Mouse (Mus musculus): ENCODE data around the gene Fpgt. TPM values are rescaled to one million over a fixed set of nuclear protein-coding genes. Genes with fewer than 3 reads are reported as not detected.

Fpgt gene
- total and polyA plus RNA-seq, 3 experiments = 9.4 to 13.9 (median 13.3) TPM

DNA sequence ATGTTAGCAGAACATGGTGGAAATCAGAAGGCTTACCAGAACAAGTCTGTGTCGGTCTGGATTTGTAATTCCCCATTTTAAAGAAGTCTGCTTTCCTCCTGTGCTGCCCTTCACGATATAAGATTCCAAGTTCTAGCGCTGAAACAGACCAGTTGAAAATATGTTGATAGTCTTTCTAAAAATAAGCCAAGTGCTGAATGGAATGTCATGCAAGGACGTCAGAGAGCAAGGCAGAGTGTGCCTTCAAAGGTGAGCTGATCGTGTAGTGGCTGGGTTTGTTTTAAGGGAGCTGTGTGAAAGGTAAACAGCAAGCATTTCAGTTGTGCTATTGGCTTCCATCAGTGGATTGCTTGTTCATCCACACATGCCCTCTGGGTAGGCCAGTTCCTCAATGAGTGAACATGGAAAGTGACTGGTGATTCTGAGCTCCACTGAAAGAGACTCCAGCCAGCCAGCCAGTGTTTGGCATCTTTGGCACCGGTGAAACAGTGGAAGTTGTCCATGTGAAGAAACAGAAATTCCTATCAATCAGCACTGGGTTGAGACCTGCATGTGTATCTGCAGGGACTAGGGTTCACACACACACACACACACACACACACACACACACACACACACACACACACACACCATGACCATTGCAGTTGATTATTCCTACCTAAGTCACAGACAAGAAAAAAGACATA lies 37.8 kb downstream of the Fpgt start, which contains the start of gene Tnni3k:
TSS of gene Tnni3k (minus strand) at position 177 of the 686 bp plus-strand sequence.
- Histone ChIP-seq H3K36me3 (ENCODE audit: control insufficient read depth, insufficient read depth, low read length) (no peaks in the 10 kb centered on the region), H3K4me3 (peak within 1 kb of the TSS; percentile 44), H3K4me1 (ENCODE audit: control insufficient read depth, insufficient read depth, low read length) (no peaks in the 10 kb centered on the region), H3K79me2 (replicated peaks; ENCODE audit: control insufficient read depth, insufficient read depth, low read length) (no peaks in the 10 kb centered on the region), H3K27ac (peak within 1 kb of the TSS; percentile 86), H3K27me3 (ENCODE audit: control insufficient read depth, insufficient read depth, low read length) (no peaks in the 10 kb centered on the region), H3K9ac (ENCODE audit: low read depth, low read length) (peak within 1 kb of the TSS; percentile 64)
- no peak for TF ChIP-seq CTCF (IDR thresholded peaks at IDR 0.05)
- TF ChIP-seq POLR2A (IDR thresholded peaks at IDR 0.05; ENCODE audit: insufficient read depth, low read depth, low read length) = peak; percentile 68; the same call in 1 of the 2 replicates
- TF ChIP-seq EP300 (IDR thresholded peaks at IDR 0.05; ENCODE audit: insufficient read depth, low read depth, low read length) = 0 out of 2 replicates have a peak, but pooled peaks have one; percentile 17
- intact Hi-C loops (cut with DNase I) = no loop called here
- peak in 1 of 2 experiments; percentile 38 for DNase-seq
- 40% methylated on average over 6 of the region's 6 CpGs for WGBS

DNA sequence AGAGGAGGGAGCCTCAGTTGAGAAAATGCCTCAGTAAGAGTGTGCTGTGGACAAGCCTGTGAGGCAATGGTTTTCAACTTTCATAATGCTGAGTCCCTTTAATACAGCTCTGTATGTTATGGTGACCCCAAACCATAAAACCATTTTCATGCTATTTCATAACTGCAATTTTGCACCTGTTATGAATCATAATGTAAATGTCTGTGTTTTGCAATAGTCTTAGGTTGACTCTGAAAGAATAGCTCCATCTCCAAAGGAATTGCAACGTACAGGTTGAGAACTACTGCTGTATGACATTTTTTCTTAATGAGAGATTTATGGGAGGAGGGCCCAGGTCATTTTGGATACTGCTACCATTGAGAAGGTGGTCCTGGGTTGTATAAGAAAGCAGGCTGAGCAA lies 40.0 kb downstream of the Fpgt start:
- Histone ChIP-seq H3K79me2 (replicated peaks; ENCODE audit: control insufficient read depth, insufficient read depth, low read length) (no peaks in the 10 kb centered on the region), H3K9ac (ENCODE audit: low read depth, low read length) (0 out of 2 replicates have a peak overlapping the region, but pooled peaks have one; percentile 20), H3K4me3 (no peak overlapping the region; the same call in 1 of the 2 replicates), H3K36me3 (ENCODE audit: control insufficient read depth, insufficient read depth, low read length) (no peaks in the 10 kb centered on the region), H3K4me1 (ENCODE audit: control insufficient read depth, insufficient read depth, low read length) (no peaks in the 10 kb centered on the region), H3K27me3 (ENCODE audit: control insufficient read depth, insufficient read depth, low read length) (no peaks in the 10 kb centered on the region), H3K27ac (no peak overlapping the region; the same call in 1 of the 2 replicates)
- 29% methylated on average over 1 of the region's 1 CpGs for WGBS
- TF ChIP-seq POLR2A (IDR thresholded peaks at IDR 0.05; ENCODE audit: insufficient read depth, low read depth, low read length) = no peak
- TF ChIP-seq EP300 (IDR thresholded peaks at IDR 0.05; ENCODE audit: insufficient read depth, low read depth, low read length) = no peak
- no peak for TF ChIP-seq CTCF (IDR thresholded peaks at IDR 0.05)
- no peak for DNase-seq
- intact Hi-C loops (cut with DNase I) = no loop called here

DNA sequence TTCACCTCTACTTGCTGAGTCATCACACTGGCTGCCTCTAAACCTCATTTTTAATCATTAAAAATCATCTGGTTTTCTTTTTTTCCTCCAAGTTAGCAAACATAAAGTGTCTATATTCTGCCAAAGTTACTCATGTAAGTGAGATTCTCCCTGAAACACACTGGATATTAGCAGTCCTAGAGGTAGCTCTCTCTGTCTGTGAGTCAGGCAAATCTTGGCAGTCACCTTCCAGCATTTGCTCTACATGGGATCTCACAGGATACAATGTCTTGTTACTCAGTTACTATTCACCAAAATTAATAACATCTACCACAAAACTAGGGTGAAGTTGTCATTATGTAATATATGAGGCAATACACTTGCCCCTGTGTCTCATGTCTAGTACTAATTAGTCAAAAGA lies 41.2 kb downstream of the Fpgt start:
- Histone ChIP-seq H3K9ac (ENCODE audit: low read depth, low read length) (no peak overlapping the region), H3K4me1 (ENCODE audit: control insufficient read depth, insufficient read depth, low read length) (no peaks in the 10 kb centered on the region), H3K27me3 (ENCODE audit: control insufficient read depth, insufficient read depth, low read length) (no peaks in the 10 kb centered on the region), H3K36me3 (ENCODE audit: control insufficient read depth, insufficient read depth, low read length) (no peaks in the 10 kb centered on the region), H3K79me2 (replicated peaks; ENCODE audit: control insufficient read depth, insufficient read depth, low read length) (peaks cover 2% of the 10 kb centered on the region; the same call in 1 of the 2 replicates), H3K27ac (peak overlapping the region; percentile 40), H3K4me3 (peak overlapping the region; percentile 11; the same call in 1 of the 2 replicates)
- DNase-seq = no peak
- intact Hi-C loops (cut with DNase I) = no loop called here
- TF ChIP-seq POLR2A (IDR thresholded peaks at IDR 0.05; ENCODE audit: insufficient read depth, low read depth, low read length) (no peak), EP300 (IDR thresholded peaks at IDR 0.05; ENCODE audit: insufficient read depth, low read depth, low read length) (no peak), CTCF (IDR thresholded peaks at IDR 0.05) (no peak)

DNA sequence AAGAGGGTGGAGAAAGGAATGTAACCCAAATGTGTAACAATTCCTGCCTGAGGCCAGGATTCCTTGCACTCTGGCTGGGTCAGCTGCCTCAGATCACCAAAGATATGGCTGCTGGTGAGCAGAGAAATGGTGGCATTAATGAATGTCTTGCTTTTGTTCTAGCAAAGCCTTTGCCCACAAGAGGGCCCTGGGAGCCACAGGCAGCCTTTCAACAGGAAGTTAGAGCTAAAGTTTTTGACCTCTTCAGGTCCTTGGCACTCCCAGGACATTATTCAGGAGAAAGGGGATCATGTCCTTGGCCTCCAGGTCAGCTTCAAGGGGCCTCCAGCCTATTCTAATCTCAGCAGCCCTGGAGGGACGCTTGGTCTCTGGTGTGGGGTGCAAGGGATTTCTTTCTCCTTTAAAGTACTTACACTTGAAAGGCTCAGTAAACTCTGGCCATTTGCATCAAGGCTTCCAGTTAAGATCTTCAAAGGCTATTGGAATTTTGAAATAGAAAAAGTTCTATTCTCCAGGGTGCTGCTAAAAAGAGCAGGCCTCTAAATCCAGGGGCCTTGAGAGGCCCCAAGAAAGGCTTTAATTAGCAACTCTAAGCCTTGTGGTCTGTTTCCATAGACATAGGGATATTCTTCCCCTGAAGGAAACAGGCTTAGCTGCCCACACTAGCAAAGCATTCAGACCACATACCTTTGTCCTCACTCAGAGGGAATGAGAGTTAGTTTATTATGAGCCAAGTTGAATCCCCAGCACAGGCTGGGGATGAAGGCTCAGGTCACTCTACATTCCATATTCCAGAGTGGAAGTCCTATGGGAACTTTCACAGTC lies 54.0 kb downstream of the Fpgt start:
- DNase-seq = peak in 1 of 2 experiments; percentile 19
- H3K27ac ChIP-seq = peak overlapping the region; percentile 16; the same call in 1 of the 2 replicates
- H3K9ac ChIP-seq (ENCODE audit: low read depth, low read length) = no peak overlapping the region
- peaks cover 8% of the 10 kb centered on the region; the same call in 1 of the 2 replicates for H3K36me3 ChIP-seq (ENCODE audit: control insufficient read depth, insufficient read depth, low read length)
- intact Hi-C loops (cut with DNase I) = no loop called here
- H3K4me1 ChIP-seq (ENCODE audit: control insufficient read depth, insufficient read depth, low read length) = peaks cover 1% of the 10 kb centered on the region; the same call in 1 of the 2 replicates
- H3K4me3 ChIP-seq = no peak overlapping the region
- 48% methylated on average over 1 of the region's 1 CpGs for WGBS
- H3K79me2 ChIP-seq (replicated peaks; ENCODE audit: control insufficient read depth, insufficient read depth, low read length) = no peaks in the 10 kb centered on the region
- TF ChIP-seq CTCF (IDR thresholded peaks at IDR 0.05) = peak; percentile 56
- no peak for TF ChIP-seq POLR2A (IDR thresholded peaks at IDR 0.05; ENCODE audit: insufficient read depth, low read depth, low read length)
- TF ChIP-seq EP300 (IDR thresholded peaks at IDR 0.05; ENCODE audit: insufficient read depth, low read depth, low read length) = no peak
- H3K27me3 ChIP-seq (ENCODE audit: control insufficient read depth, insufficient read depth, low read length) = no peaks in the 10 kb centered on the region

Other genes starting within 250 kb of the Fpgt start
- 10 to 100 TPM; 69.7 to 75.9 TPM for gene Tnni3k, start 38.0 kb downstream of the Fpgt start, total RNA-seq (2021)
- 69.9 and 113 TPM in 2 replicates for gene Tnni3k, start 38.0 kb downstream of the Fpgt start, polyA plus RNA-seq (2012; rRNA removed)
- gene Lrriq3, start within 50 bp of the Fpgt start, total RNA-seq (2021) = under 1 TPM; 0.30 to 0.42 TPM
- gene Lrriq3, start within 50 bp of the Fpgt start, polyA plus RNA-seq (2012; rRNA removed) = 0.16 and 0.23 TPM in 2 replicates